Mouse (Mus musculus): ENCODE measurements around the gene Ucn3. TPM values are rescaled to one million over a fixed set of nuclear protein-coding genes. Genes with fewer than 3 reads are reported as not detected.
A peak's percentile ranks its signal among the peaks of the same experiment; 100 is the strongest.
"Not testable (repeated sequence)": the region's sequence is repeated elsewhere in the genome, so short reads cannot be mapped to it uniquely, and the experiment has no call there.

The Ucn3 gene
- polyA plus RNA-seq, 1 experiment, result not detected

- TF ChIP-seq CTCF (IDR thresholded peaks at IDR 0.05; ENCODE audit: extremely low read depth, insufficient read depth, low read length) (no peak), POLR2A (IDR thresholded peaks at IDR 0.05; ENCODE audit: extremely low read depth, insufficient read depth, low read length) (no peak)
- peak within 1 kb of the TSS; percentile 55 for H3K4me3 ChIP-seq (ENCODE audit: insufficient read depth, low read length)
- no peak within 1 kb of the TSS for H3K27ac ChIP-seq (ENCODE audit: insufficient read depth, low read length)
Observed at GRCm38 (mm10) chr13:3917571-3918311, 27.4 kb downstream of the Ucn3 start, which contains the start of the genes Net1 and Tubal3. TSS of gene Net1 (minus strand) at chr13:3918220. TSS of gene Tubal3 (plus strand) at chr13:3918274.

DNA sequence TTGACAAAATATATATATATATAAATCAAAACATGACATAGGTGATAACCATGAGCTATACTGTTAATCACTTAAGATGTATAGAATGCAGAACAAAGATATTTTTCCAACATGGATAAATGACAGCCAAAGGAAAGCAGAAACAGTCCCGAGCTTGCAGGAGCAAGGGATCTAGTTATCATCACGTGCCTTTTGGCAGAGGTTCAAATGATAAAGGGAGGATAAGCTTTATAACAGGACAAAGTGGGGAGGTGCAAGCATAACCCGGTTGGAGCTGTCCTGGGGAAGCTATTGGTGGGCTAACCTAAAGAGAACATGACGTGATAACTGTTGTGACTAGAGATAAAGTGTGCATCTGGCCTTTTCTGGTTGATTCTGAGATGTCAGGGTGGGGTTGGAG lies 31.6 kb downstream of the Ucn3 start:
- TF ChIP-seq CTCF (IDR thresholded peaks at IDR 0.05; ENCODE audit: extremely low read depth, insufficient read depth, low read length) (no peak), POLR2A (IDR thresholded peaks at IDR 0.05; ENCODE audit: extremely low read depth, insufficient read depth, low read length) (no peak)

More at GRCm38 (mm10) chr13:3917571-3918311, 27.4 kb downstream of the Ucn3 start, which contains the start of the genes Net1 and Tubal3:
- no peaks in the 10 kb centered on the region for H3K4me1 ChIP-seq (ENCODE audit: control insufficient read depth, insufficient read depth, low read length)

DNA sequence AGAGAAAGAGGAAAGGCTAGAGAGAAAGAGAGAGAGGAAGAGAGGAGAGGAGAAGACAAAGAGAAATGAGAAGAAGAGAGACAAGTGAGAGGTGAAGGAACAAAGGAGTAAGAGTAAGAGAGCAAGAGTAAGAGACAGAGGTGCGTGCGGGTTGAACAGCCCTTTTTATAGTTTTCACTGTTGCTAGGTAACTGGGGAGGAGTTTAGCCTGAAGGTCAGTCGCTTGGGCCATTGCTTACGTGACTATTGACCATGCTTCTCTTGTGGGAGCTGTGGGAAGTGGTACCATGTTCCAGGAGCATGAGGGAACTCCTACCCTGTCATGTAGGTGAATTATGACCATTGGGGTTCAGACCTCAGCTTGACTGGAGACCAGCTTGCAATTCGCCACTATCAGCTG lies 34.8 kb downstream of the Ucn3 start:
- no peak overlapping the region for H3K27ac ChIP-seq (ENCODE audit: insufficient read depth, low read length)
- no peaks in the 10 kb centered on the region for H3K4me1 ChIP-seq (ENCODE audit: control insufficient read depth, insufficient read depth, low read length)
- H3K4me3 ChIP-seq (ENCODE audit: insufficient read depth, low read length), result no peak overlapping the region
- no peak for TF ChIP-seq CTCF (IDR thresholded peaks at IDR 0.05; ENCODE audit: extremely low read depth, insufficient read depth, low read length)

More for the DNA sequence above, 31.6 kb downstream of the Ucn3 start:
- Histone ChIP-seq H3K4me3 (ENCODE audit: insufficient read depth, low read length) (no peak overlapping the region), H3K4me1 (ENCODE audit: control insufficient read depth, insufficient read depth, low read length) (no peaks in the 10 kb centered on the region), H3K27ac (ENCODE audit: insufficient read depth, low read length) (no peak overlapping the region)

- H3K4me3 ChIP-seq (ENCODE audit: insufficient read depth, low read length), result no peak overlapping the region
- H3K4me1 ChIP-seq (ENCODE audit: control insufficient read depth, insufficient read depth, low read length), result no peaks in the 10 kb centered on the region
- no peak overlapping the region for H3K27ac ChIP-seq (ENCODE audit: insufficient read depth, low read length)
- TF ChIP-seq POLR2A (IDR thresholded peaks at IDR 0.05; ENCODE audit: extremely low read depth, insufficient read depth, low read length) (no peak), CTCF (IDR thresholded peaks at IDR 0.05; ENCODE audit: extremely low read depth, insufficient read depth, low read length) (no peak)
Observed at GRCm38 (mm10) chr13:3908262-3908661, 36.9 kb downstream of the Ucn3 start.

- Histone ChIP-seq H3K4me3 (ENCODE audit: insufficient read depth, low read length) (no peak overlapping the region), H3K4me1 (ENCODE audit: control insufficient read depth, insufficient read depth, low read length) (no peaks in the 10 kb centered on the region), H3K27ac (ENCODE audit: insufficient read depth, low read length) (no peak overlapping the region)
- TF ChIP-seq POLR2A (IDR thresholded peaks at IDR 0.05; ENCODE audit: extremely low read depth, insufficient read depth, low read length) (no peak), CTCF (IDR thresholded peaks at IDR 0.05; ENCODE audit: extremely low read depth, insufficient read depth, low read length) (no peak)
Observed at GRCm38 (mm10) chr13:3907151-3907696, 37.9 kb downstream of the Ucn3 start.

GRCm38 (mm10) chr13:3899301-3899700 lies 45.8 kb downstream of the Ucn3 start:
- H3K4me3 ChIP-seq (ENCODE audit: insufficient read depth, low read length), result no peak overlapping the region
- no peak overlapping the region for H3K27ac ChIP-seq (ENCODE audit: insufficient read depth, low read length)
- no peaks in the 10 kb centered on the region for H3K4me1 ChIP-seq (ENCODE audit: control insufficient read depth, insufficient read depth, low read length)
- no peak for TF ChIP-seq POLR2A (IDR thresholded peaks at IDR 0.05; ENCODE audit: extremely low read depth, insufficient read depth, low read length)
- no peak for TF ChIP-seq CTCF (IDR thresholded peaks at IDR 0.05; ENCODE audit: extremely low read depth, insufficient read depth, low read length)

DNA sequence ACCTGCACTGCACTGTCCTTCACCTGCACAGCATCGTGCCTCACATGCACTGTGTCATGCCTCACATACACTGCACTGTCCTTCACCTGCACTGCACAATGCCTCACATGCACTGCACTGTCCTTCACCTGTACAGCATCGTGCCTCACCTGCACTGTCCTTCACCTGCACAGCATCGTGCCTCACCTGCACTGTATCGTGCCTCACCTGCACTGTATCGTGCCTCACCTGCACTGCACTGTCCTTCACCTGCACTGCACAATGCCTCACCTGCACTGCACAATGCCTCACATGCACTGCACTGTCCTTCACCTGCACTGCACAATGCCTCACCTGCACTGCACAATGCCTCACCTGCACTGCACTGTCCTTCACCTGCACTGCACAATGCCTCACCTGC lies 46.9 kb downstream of the Ucn3 start:
- H3K4me1 ChIP-seq (ENCODE audit: control insufficient read depth, insufficient read depth, low read length); H3K27ac ChIP-seq (ENCODE audit: insufficient read depth, low read length); H3K4me3 ChIP-seq (ENCODE audit: insufficient read depth, low read length): not testable (repeated sequence)

DNA sequence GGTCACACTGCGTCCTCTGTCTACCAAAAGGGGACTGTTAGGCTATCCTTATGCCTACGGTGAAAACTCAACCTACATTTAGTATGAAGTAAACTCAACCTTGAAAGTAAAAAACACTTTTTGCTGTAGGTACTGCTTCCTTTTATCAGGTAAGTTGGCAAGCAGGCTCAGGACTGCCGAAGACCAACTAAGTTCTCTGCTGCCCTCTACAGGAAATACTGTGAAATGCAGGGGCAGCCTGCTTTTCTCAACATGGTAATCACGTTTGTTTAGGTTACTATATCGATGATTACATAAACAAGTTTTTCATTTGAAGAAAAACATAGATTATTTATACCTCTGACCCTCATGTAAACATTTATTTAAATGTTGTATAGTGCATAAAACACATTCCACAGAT lies 48.2 kb downstream of the Ucn3 start:
- Histone ChIP-seq H3K27ac (ENCODE audit: insufficient read depth, low read length) (no peak overlapping the region; the same call in 1 of the 2 replicates), H3K4me1 (ENCODE audit: control insufficient read depth, insufficient read depth, low read length) (no peaks in the 10 kb centered on the region; the same call in 1 of the 2 replicates), H3K4me3 (ENCODE audit: insufficient read depth, low read length) (no peak overlapping the region)
- TF ChIP-seq POLR2A (IDR thresholded peaks at IDR 0.05; ENCODE audit: extremely low read depth, insufficient read depth, low read length) (no peak), CTCF (IDR thresholded peaks at IDR 0.05; ENCODE audit: extremely low read depth, insufficient read depth, low read length) (peak; percentile 87)

GRCm38 (mm10) chr13:3896032-3896431 lies 49.1 kb downstream of the Ucn3 start:
- no peak overlapping the region for H3K4me3 ChIP-seq (ENCODE audit: insufficient read depth, low read length)
- TF ChIP-seq POLR2A (IDR thresholded peaks at IDR 0.05; ENCODE audit: extremely low read depth, insufficient read depth, low read length), result no peak
- no peak for TF ChIP-seq CTCF (IDR thresholded peaks at IDR 0.05; ENCODE audit: extremely low read depth, insufficient read depth, low read length)
- no peaks in the 10 kb centered on the region; the same call in 1 of the 2 replicates for H3K4me1 ChIP-seq (ENCODE audit: control insufficient read depth, insufficient read depth, low read length)
- no peak overlapping the region for H3K27ac ChIP-seq (ENCODE audit: insufficient read depth, low read length)

DNA sequence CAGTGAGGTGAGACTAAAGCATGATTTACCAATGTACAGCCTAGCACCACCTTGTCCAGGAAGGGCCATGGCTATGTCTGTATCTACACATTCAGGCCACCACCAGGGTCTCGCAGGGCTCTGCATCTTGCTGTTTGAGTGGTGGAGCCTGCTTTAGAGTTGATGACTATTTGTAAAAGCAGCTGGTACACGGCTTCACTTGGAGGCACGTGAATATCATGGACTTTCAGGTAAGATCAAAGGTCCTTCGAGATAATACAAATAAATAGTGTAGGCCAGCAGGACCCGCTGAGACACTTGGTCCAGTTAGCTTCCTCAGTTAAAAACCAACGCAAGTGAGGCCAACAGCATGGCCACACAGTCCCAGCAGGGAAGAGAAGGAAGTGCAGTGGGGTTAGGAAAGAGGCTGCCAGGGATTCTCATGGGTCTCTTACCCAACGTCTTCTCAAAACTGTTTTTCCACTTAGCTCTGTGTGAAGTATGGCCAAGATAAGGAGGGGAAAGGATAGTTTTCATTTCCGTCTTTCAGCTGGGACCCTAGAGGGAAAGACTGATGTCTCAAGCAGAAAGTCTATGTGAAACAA lies 49.7 kb downstream of the Ucn3 start:
- Histone ChIP-seq H3K4me1 (ENCODE audit: control insufficient read depth, insufficient read depth, low read length) (no peaks in the 10 kb centered on the region; the same call in 1 of the 2 replicates), H3K27ac (ENCODE audit: insufficient read depth, low read length) (no peak overlapping the region), H3K4me3 (ENCODE audit: insufficient read depth, low read length) (no peak overlapping the region)
- TF ChIP-seq CTCF (IDR thresholded peaks at IDR 0.05; ENCODE audit: extremely low read depth, insufficient read depth, low read length) (no peak), POLR2A (IDR thresholded peaks at IDR 0.05; ENCODE audit: extremely low read depth, insufficient read depth, low read length) (no peak)

Data from cortical plate, adult 2 months (tissue).